Mouse (Mus musculus): ENCODE data around the gene Bcl2. TPM values are rescaled to one million over a fixed set of nuclear protein-coding genes. Genes with fewer than 3 reads are reported as not detected.

Bcl2 gene
- total and polyA plus RNA-seq, 3 experiments: 4.5 to 13.6 (median 8.7) TPM

GRCm38 (mm10) chr1:106748555-106749315 is 34.7 kb upstream of the Bcl2 start:
- H3K4me3 ChIP-seq (replicated peaks in 1 of 3; ENCODE audit: low read depth in 2 of 3, low read length in 2 of 3, poor library complexity in 1 of 3): no peak overlapping the region
- TF ChIP-seq TBP (conservative IDR thresholded peaks at IDR 0.05; ENCODE audit: low read depth, low read length): no peak
- no peak for TF ChIP-seq MXI1 (IDR thresholded peaks at IDR 0.05; ENCODE audit: low read depth, low read length)
- TF ChIP-seq CTCF (conservative IDR thresholded peaks at IDR 0.05 in 1 of 2, IDR thresholded peaks at IDR 0.05 in 1 of 2; ENCODE audit: low read depth in 2 of 2, low read length in 2 of 2): no peak
- TF ChIP-seq MAZ (IDR thresholded peaks at IDR 0.05; ENCODE audit: low read depth, low read length): no peak
- TF ChIP-seq SIN3A (IDR thresholded peaks at IDR 0.05; ENCODE audit: low read length): no peak
- no peak for TF ChIP-seq RCOR1 (conservative IDR thresholded peaks at IDR 0.05; ENCODE audit: low read depth, low read length)
- no peak for TF ChIP-seq IRF4 (IDR thresholded peaks at IDR 0.05; ENCODE audit: low read depth, low read length)
- no peak for TF ChIP-seq NRF1 (IDR thresholded peaks at IDR 0.05; ENCODE audit: low read depth, low read length)
- TF ChIP-seq MAX (IDR thresholded peaks at IDR 0.05; ENCODE audit: low read length): no peak
- no peak for TF ChIP-seq RAD21 (IDR thresholded peaks at IDR 0.05; ENCODE audit: low read depth, low read length)
- no peak for TF ChIP-seq MEF2A (IDR thresholded peaks at IDR 0.05; ENCODE audit: borderline replicate concordance, low read depth, low read length)
- TF ChIP-seq CHD2 (IDR thresholded peaks at IDR 0.05; ENCODE audit: low read length): no peak
- no peak for TF ChIP-seq E2F4 (IDR thresholded peaks at IDR 0.05; ENCODE audit: insufficient replicate concordance, low read depth, low read length)
- no peak for TF ChIP-seq JUN (IDR thresholded peaks at IDR 0.05; ENCODE audit: insufficient read depth, low read depth, low read length)
- no peak for TF ChIP-seq MAFK (IDR thresholded peaks at IDR 0.05; ENCODE audit: insufficient replicate concordance, low read length)
- no peak for TF ChIP-seq MYC (IDR thresholded peaks at IDR 0.05; ENCODE audit: low read depth, low read length)
- H3K9ac ChIP-seq (ENCODE audit: insufficient read depth, low read depth): no peak overlapping the region
- no peak overlapping the region for H3K4me2 ChIP-seq (ENCODE audit: insufficient read depth, low read depth, poor library complexity, severe bottlenecking)
- dilution Hi-C loops (cut with MboI; ENCODE audit: extremely low pct_ligation_motif_present, extremely low pct_unique_long_range_greater_than_20kb, low sequenced_read_pairs): no loop called here
- no peak for DNase-seq (ENCODE audit: extremely low read depth)
- H3K79me2 ChIP-seq (replicated peaks; ENCODE audit: control insufficient read depth, extremely low read depth, insufficient read depth, poor library complexity, severe bottlenecking): no peaks in the 10 kb centered on the region; the same call in 1 of the 2 replicates
- H3K36me3 ChIP-seq (replicated peaks in 1 of 2; ENCODE audit: control insufficient read depth in 1 of 2, insufficient read depth in 1 of 2, low read length in 1 of 2): peaks cover 20 to 77% of the 10 kb centered on the region in 2 experiments
- peaks cover 0 to 4% of the 10 kb centered on the region in 2 experiments; a peak in 2 of 4 replicates for H3K4me1 ChIP-seq (ENCODE audit: control insufficient read depth in 1 of 2, insufficient read depth in 2 of 2)
- in situ Hi-C loops (cut with MboI; ENCODE audit: low pct_ligation_motif_present, low pct_unique_long_range_greater_than_20kb, low sequenced_read_pairs): loop anchor here (10.0 kb wide), 2 partner anchors 66 to 126 kb away; no protein-coding TSS in a partner anchor
- H3K27me3 ChIP-seq (replicated peaks): no peaks in the 10 kb centered on the region
- H3K9me3 ChIP-seq (replicated peaks; ENCODE audit: low read length): no peaks in the 10 kb centered on the region
- no peak overlapping the region for H3K27ac ChIP-seq (ENCODE audit: insufficient read depth, low read depth)

GRCm38 (mm10) chr1:106742980-106743379 is 28.9 kb upstream of the Bcl2 start:
- H3K4me2 ChIP-seq (ENCODE audit: insufficient read depth, low read depth, poor library complexity, severe bottlenecking): no peak overlapping the region
- no peaks in the 10 kb centered on the region for H3K79me2 ChIP-seq (replicated peaks; ENCODE audit: control insufficient read depth, extremely low read depth, insufficient read depth, poor library complexity, severe bottlenecking)
- TF ChIP-seq TBP (conservative IDR thresholded peaks at IDR 0.05; ENCODE audit: low read depth, low read length) (no peak), MYC (IDR thresholded peaks at IDR 0.05; ENCODE audit: low read depth, low read length) (0 out of 2 replicates have a peak, but pooled peaks have one; percentile 58), IRF4 (IDR thresholded peaks at IDR 0.05; ENCODE audit: low read depth, low read length) (peak; percentile 65), ZNF384 (IDR thresholded peaks at IDR 0.05; ENCODE audit: low read depth, low read length) (no peak), KAT2A (IDR thresholded peaks at IDR 0.05; ENCODE audit: insufficient replicate concordance, low read length) (no peak), ELF1 (IDR thresholded peaks at IDR 0.05; ENCODE audit: low read depth, low read length) (no peak), MXI1 (IDR thresholded peaks at IDR 0.05; ENCODE audit: low read depth, low read length) (no peak), MAX (IDR thresholded peaks at IDR 0.05; ENCODE audit: low read length) (peak; percentile 19; the same call in 1 of the 2 replicates), PAX5 (IDR thresholded peaks at IDR 0.05; ENCODE audit: low read length) (no peak), RAD21 (IDR thresholded peaks at IDR 0.05; ENCODE audit: low read depth, low read length) (no peak), EP300 (IDR thresholded peaks at IDR 0.05; ENCODE audit: low read length) (0 out of 2 replicates have a peak, but pooled peaks have one; percentile 15), MAZ (IDR thresholded peaks at IDR 0.05; ENCODE audit: low read depth, low read length) (no peak), JUN (IDR thresholded peaks at IDR 0.05; ENCODE audit: insufficient read depth, low read depth, low read length) (no peak)
- no peak overlapping the region for H3K4me3 ChIP-seq (replicated peaks in 1 of 3; ENCODE audit: low read depth in 2 of 3, low read length in 2 of 3, poor library complexity in 1 of 3)
- H3K27me3 ChIP-seq (replicated peaks): no peaks in the 10 kb centered on the region
- H3K9ac ChIP-seq (ENCODE audit: insufficient read depth, low read depth): no peak overlapping the region
- peaks cover 0 to 4% of the 10 kb centered on the region in 2 experiments; a peak in 2 of 4 replicates for H3K4me1 ChIP-seq (ENCODE audit: control insufficient read depth in 1 of 2, insufficient read depth in 2 of 2)
- in situ Hi-C loops (cut with MboI; ENCODE audit: low pct_ligation_motif_present, low pct_unique_long_range_greater_than_20kb, low sequenced_read_pairs) (loop anchor here (5.0 to 10.0 kb wide), 3 partner anchors 72 to 316 kb away; no protein-coding TSS in a partner anchor), dilution Hi-C loops (cut with MboI; ENCODE audit: extremely low pct_ligation_motif_present, extremely low pct_unique_long_range_greater_than_20kb, low sequenced_read_pairs) (no loop called here)
- no peaks in the 10 kb centered on the region for H3K9me3 ChIP-seq (replicated peaks; ENCODE audit: low read length)
- H3K27ac ChIP-seq (ENCODE audit: insufficient read depth, low read depth): no peak overlapping the region
- no peak for DNase-seq (ENCODE audit: extremely low read depth)
- peaks cover 28 to 84% of the 10 kb centered on the region in 2 experiments for H3K36me3 ChIP-seq (replicated peaks in 1 of 2; ENCODE audit: control insufficient read depth in 1 of 2, insufficient read depth in 1 of 2, low read length in 1 of 2)
